Mouse (Mus musculus): ENCODE data around the gene Commd4.

Gene Commd4

GRCm38 (mm10) chr9:57158013-57158470 is at the start of gene Commd4:
Gene Commd4 (minus strand): TSS chr9:57158331.
- peak; percentile 87 for DNase-seq (ENCODE audit: low spot score)

GRCm38 (mm10) chr9:57206896-57207295 is 48.8 kb upstream of the Commd4 start:
- no peak for DNase-seq (ENCODE audit: low spot score)

- peak; percentile 6 for DNase-seq (ENCODE audit: low spot score)
Observed at GRCm38 (mm10) chr9:57203571-57203970, 45.4 kb upstream of the Commd4 start.

GRCm38 (mm10) chr9:57202981-57203380 is 44.9 kb upstream of the Commd4 start:
- DNase-seq (ENCODE audit: low spot score) = no peak

GRCm38 (mm10) chr9:57197414-57197813 is 39.3 kb upstream of the Commd4 start:
- DNase-seq (ENCODE audit: low spot score) = no peak

- DNase-seq (ENCODE audit: low spot score) = no peak
Observed at GRCm38 (mm10) chr9:57196708-57197107, 38.6 kb upstream of the Commd4 start.

GRCm38 (mm10) chr9:57168411-57168810 is 10.3 kb upstream of the Commd4 start:
- no peak for DNase-seq (ENCODE audit: low spot score)

- no peak for DNase-seq (ENCODE audit: low spot score)
Observed at GRCm38 (mm10) chr9:57166173-57166572, 8.0 kb upstream of the Commd4 start.

GRCm38 (mm10) chr9:57163137-57163536 is 5.0 kb upstream of the Commd4 start:
- DNase-seq (ENCODE audit: low spot score) = no peak

GRCm38 (mm10) chr9:57162496-57162895 is 4.4 kb upstream of the Commd4 start:
- DNase-seq (ENCODE audit: low spot score) = no peak

GRCm38 (mm10) chr9:57158506-57158905 is 375 bp upstream of the Commd4 start:
- no peak for DNase-seq (ENCODE audit: low spot score)

- DNase-seq (ENCODE audit: low spot score) = no peak
Observed at GRCm38 (mm10) chr9:57157499-57157898, 632 bp downstream of the Commd4 start.

- DNase-seq (ENCODE audit: low spot score) = no peak
Observed at GRCm38 (mm10) chr9:57156823-57157222, 1.3 kb downstream of the Commd4 start.

- DNase-seq (ENCODE audit: low spot score) = no peak
Observed at GRCm38 (mm10) chr9:57156383-57156782, 1.7 kb downstream of the Commd4 start.

- no peak for DNase-seq (ENCODE audit: low spot score)
Observed at GRCm38 (mm10) chr9:57152331-57152730, 5.8 kb downstream of the Commd4 start.

- no peak for DNase-seq (ENCODE audit: low spot score)
Observed at GRCm38 (mm10) chr9:57150192-57150591, 7.9 kb downstream of the Commd4 start.

- no peak for DNase-seq (ENCODE audit: low spot score)
Observed at GRCm38 (mm10) chr9:57149021-57149420, 9.1 kb downstream of the Commd4 start.

- DNase-seq (ENCODE audit: low spot score) = peak; percentile 65
Observed at GRCm38 (mm10) chr9:57148144-57148878, 9.8 kb downstream of the Commd4 start, which contains the start of gene Neil1. Gene Neil1 (minus strand): TSS chr9:57148305.

GRCm38 (mm10) chr9:57147205-57148143 is 10.7 kb downstream of the Commd4 start:
- no peak for DNase-seq (ENCODE audit: low spot score)

- no peak for DNase-seq (ENCODE audit: low spot score)
Observed at GRCm38 (mm10) chr9:57146451-57147066, 11.6 kb downstream of the Commd4 start.

GRCm38 (mm10) chr9:57144830-57145229 is 13.3 kb downstream of the Commd4 start:
- DNase-seq (ENCODE audit: low spot score) = no peak

- no peak for DNase-seq (ENCODE audit: low spot score)
Observed at GRCm38 (mm10) chr9:57143212-57143611, 14.9 kb downstream of the Commd4 start.

Measured in urinary bladder, postnatal 25 days (tissue).